Mouse (Mus musculus) ES-Bruce4 (cell line): ENCODE measurements around the gene Zfp956.

Experiments
- CTCF ChIP-seq: IDR thresholded peaks from one replicate; pipeline ENCODE4 v1.8.1; 2011; ENCODE audit warnings: low read depth, low read length
- EP300 ChIP-seq: IDR thresholded peaks from 2 replicates; pipeline ENCODE4 v1.6.1; 2011; ENCODE audit warnings: low read depth, low read length; ENCODE audit not compliant: insufficient read depth

DNA sequence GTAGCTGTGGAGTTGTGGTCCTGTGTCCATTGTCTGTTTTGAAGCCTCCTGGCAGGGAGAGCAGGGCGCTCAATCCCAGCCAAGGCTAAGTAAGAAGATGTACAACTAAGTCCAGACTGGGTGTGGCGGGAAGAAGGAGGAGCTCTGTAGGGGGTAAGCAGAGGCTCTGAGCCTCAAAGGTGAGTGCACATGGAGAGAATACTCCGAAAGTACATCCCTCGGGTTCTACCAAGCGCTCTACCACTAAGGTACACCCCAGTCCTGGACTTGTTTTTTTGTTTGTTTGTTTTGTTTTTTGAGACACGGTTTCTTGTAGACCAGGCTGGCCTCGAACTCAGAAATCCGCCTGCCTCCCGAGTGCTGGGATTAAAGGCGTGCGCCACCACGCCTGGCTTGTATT is 10.7 kb upstream of the Zfp956 start:
- no peak for TF ChIP-seq CTCF
- no peak for TF ChIP-seq EP300
